Mouse (Mus musculus): ENCODE data around the gene Tgfb1i1. TPM values are rescaled to one million over a fixed set of nuclear protein-coding genes. Genes with fewer than 3 reads are reported as not detected.

Tgfb1i1 gene
- polyA plus RNA-seq, 1 experiment from 2014 or later = 20.2 TPM

GRCm38 (mm10) chr7:128304198-128304597 is 57.6 kb downstream of the Tgfb1i1 start:
- Histone ChIP-seq H3K9me3 (ENCODE audit: control insufficient read depth, low read length) (no peaks in the 10 kb centered on the region), H3K36me3 (ENCODE audit: control insufficient read depth, insufficient read depth, low read length) (no peaks in the 10 kb centered on the region), H3K4me3 (replicated peaks; ENCODE audit: low read depth, low read length) (no peak overlapping the region), H3K27ac (replicated peaks; ENCODE audit: low read depth, low read length) (no peak overlapping the region), H3K9ac (replicated peaks; ENCODE audit: low read length) (no peak overlapping the region), H3K27me3 (ENCODE audit: control insufficient read depth, insufficient read depth, low read length) (no peaks in the 10 kb centered on the region), H3K4me2 (ENCODE audit: low read length) (no peak overlapping the region), H3K4me1 (ENCODE audit: control insufficient read depth, insufficient read depth, low read length) (no peaks in the 10 kb centered on the region)
- WGBS = 85% methylated on average over 6 of the region's 6 CpGs
- no peak for DNase-seq
- no peak for ATAC-seq (ENCODE audit: low FRiP score, low TSS enrichment)

DNA sequence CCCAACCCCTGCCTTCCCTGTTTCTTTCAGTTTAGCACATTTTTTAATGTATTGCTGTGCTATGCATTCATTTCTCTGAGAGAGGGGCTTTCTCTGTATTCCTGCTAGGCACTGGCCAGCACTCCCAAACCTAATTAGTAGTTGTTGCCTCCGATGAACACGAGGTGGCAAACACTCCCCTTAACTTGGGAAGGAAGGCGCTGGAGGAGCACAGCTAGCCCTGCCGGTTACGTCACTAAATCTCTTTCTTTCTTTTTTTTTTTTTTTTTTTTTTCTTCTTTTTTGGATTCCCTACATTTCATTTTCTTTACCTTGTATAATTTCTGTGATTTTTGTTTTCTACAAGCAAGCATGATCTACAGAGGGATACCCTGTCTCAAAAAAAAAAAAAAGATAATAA is 58.3 kb downstream of the Tgfb1i1 start:
- no peaks in the 10 kb centered on the region for H3K9me3 ChIP-seq (ENCODE audit: control insufficient read depth, low read length)
- no peak overlapping the region for H3K27ac ChIP-seq (replicated peaks; ENCODE audit: low read depth, low read length)
- no peak overlapping the region for H3K4me3 ChIP-seq (replicated peaks; ENCODE audit: low read depth, low read length)
- no peak overlapping the region for H3K9ac ChIP-seq (replicated peaks; ENCODE audit: low read length)
- 6% methylated on average over 5 of the region's 5 CpGs for WGBS
- DNase-seq (peak; percentile 85), ATAC-seq (ENCODE audit: low FRiP score, low TSS enrichment) (no peak; the same call in 1 of the 2 replicates)
- H3K4me2 ChIP-seq (ENCODE audit: low read length) = no peak overlapping the region
- H3K27me3 ChIP-seq (ENCODE audit: control insufficient read depth, insufficient read depth, low read length) = no peaks in the 10 kb centered on the region
- no peaks in the 10 kb centered on the region for H3K4me1 ChIP-seq (ENCODE audit: control insufficient read depth, insufficient read depth, low read length)
- no peaks in the 10 kb centered on the region for H3K36me3 ChIP-seq (ENCODE audit: control insufficient read depth, insufficient read depth, low read length)

Small RNA genes lying within 50 kb of the gene (microRNA-seq; reads per million reads assigned to microRNA genes)
- gene Mir3103 = 1.2 reads per million

Other genes starting within 250 kb of the Tgfb1i1 start
- not detected in 2 replicates for gene Trim72, start 242.9 kb upstream of the Tgfb1i1 start, polyA plus RNA-seq (2014; fragmentation: Nextera tagmentation; extraction: Ambion mirVana)
- 0.19 and 0.68 TPM in 2 replicates for gene Itgam, start 184.2 kb upstream of the Tgfb1i1 start, polyA plus RNA-seq (2014; fragmentation: Nextera tagmentation; extraction: Ambion mirVana)
- gene Gm49368, start 184.1 kb upstream of the Tgfb1i1 start, polyA plus RNA-seq (2014; fragmentation: Nextera tagmentation; extraction: Ambion mirVana) = not detected in 2 replicates
- gene Itgax, start 117.3 kb upstream of the Tgfb1i1 start, polyA plus RNA-seq (2014; fragmentation: Nextera tagmentation; extraction: Ambion mirVana) = 0.32 TPM in 1 of 2 replicates, not detected in the other
- gene Itgad, start 92.4 kb upstream of the Tgfb1i1 start, polyA plus RNA-seq (2014; fragmentation: Nextera tagmentation; extraction: Ambion mirVana) = not detected in 2 replicates
- gene Cox6a2, start 40.4 kb upstream of the Tgfb1i1 start, polyA plus RNA-seq (2014; fragmentation: Nextera tagmentation; extraction: Ambion mirVana) = not detected in 2 replicates
- 8.3 and 10.2 TPM in 2 replicates for gene Armc5, start 9.5 kb upstream of the Tgfb1i1 start, polyA plus RNA-seq (2014; fragmentation: Nextera tagmentation; extraction: Ambion mirVana)
- 9.1 and 11.5 TPM in 2 replicates for gene 9130023H24Rik, start 8.8 kb upstream of the Tgfb1i1 start, polyA plus RNA-seq (2014; fragmentation: Nextera tagmentation; extraction: Ambion mirVana)
- gene Slc5a2, start 18.8 kb downstream of the Tgfb1i1 start, polyA plus RNA-seq (2014; fragmentation: Nextera tagmentation; extraction: Ambion mirVana) = 0.31 TPM in 1 of 2 replicates, not detected in the other
- 20.1 and 20.2 TPM in 2 replicates for gene BC017158, start 51.4 kb downstream of the Tgfb1i1 start, polyA plus RNA-seq (2014; fragmentation: Nextera tagmentation; extraction: Ambion mirVana)
- gene Rgs10, start 171.9 kb downstream of the Tgfb1i1 start, polyA plus RNA-seq (2014; fragmentation: Nextera tagmentation; extraction: Ambion mirVana) = 43.6 and 57.5 TPM in 2 replicates
- gene Tial1, start 214.9 kb downstream of the Tgfb1i1 start, polyA plus RNA-seq (2014; fragmentation: Nextera tagmentation; extraction: Ambion mirVana) = 44.1 and 44.7 TPM in 2 replicates

All from midbrain, embryonic 14.5 days (tissue).